Mouse (Mus musculus) ES-E14 (cell line): Measurements from ENCODE around the gene 4933414I15Rik. TPM values are rescaled to one million over a fixed set of nuclear protein-coding genes. Genes with fewer than 3 reads are reported as not detected.

Source experiments
- DNase-seq: peaks from one replicate; pipeline ENCODE4 v3.0.0-alpha.2; 2013; ENCODE audit warnings: low read depth, low spot score
- H3K27ac ChIP-seq: 2 replicates; pipeline ENCODE4 v1.5.1; 2012; ENCODE audit warnings: low read depth, mild to moderate bottlenecking, low read length, moderate library complexity, mixed read lengths; ENCODE audit not compliant: poor library complexity, insufficient read depth, severe bottlenecking
- H3K36me3 ChIP-seq: 2 replicates; pipeline ENCODE4 v1.6.1; 2012; ENCODE audit warnings: mild to moderate bottlenecking, low read length, moderate library complexity, mixed read lengths; ENCODE audit not compliant: control insufficient read depth, poor library complexity, insufficient read depth, severe bottlenecking
- H3K4me1 ChIP-seq, 2 experiments: fragments of 150-350 bp in 1 of 2; sonication (generic) in 1 of 2; 2 replicates each; pipeline ENCODE4 v1.6.1; 2012; ENCODE audit warnings: low read length in 2 of 2, mild to moderate bottlenecking in 1 of 2, mixed read lengths in 1 of 2; ENCODE audit not compliant: control insufficient read depth in 2 of 2, insufficient read depth in 2 of 2, poor library complexity in 1 of 2
- H3K4me3 ChIP-seq, 2 experiments: fragments of 150-350 bp in 1 of 2; sonication (generic) in 1 of 2; 2 replicates each; pipeline ENCODE4 v1.5.1; 2012; ENCODE audit warnings: low read length in 2 of 2, low read depth in 1 of 2, mild to moderate bottlenecking in 1 of 2, mixed read lengths in 1 of 2; ENCODE audit not compliant: insufficient read depth in 1 of 2, poor library complexity in 1 of 2, severe bottlenecking in 1 of 2
- H3K9ac ChIP-seq: 2 replicates; pipeline ENCODE4 v1.6.1; 2012; ENCODE audit warnings: low read depth, mild to moderate bottlenecking, low read length, mixed read lengths; ENCODE audit not compliant: poor library complexity, insufficient read depth, severe bottlenecking
- H3K9me3 ChIP-seq: fragments of 150-350 bp; sonication (generic); 2 replicates; pipeline ENCODE4 v1.6.1; 2012; ENCODE audit warnings: low read depth, mild to moderate bottlenecking, low read length; ENCODE audit not compliant: control insufficient read depth, insufficient read depth
- CHD2 ChIP-seq: IDR thresholded peaks from 2 replicates; pipeline ENCODE4 v1.6.1; 2014; ENCODE audit warnings: mild to moderate bottlenecking, low read depth, low read length, inconsistent platforms
- HCFC1 ChIP-seq: IDR thresholded peaks from 2 replicates; pipeline ENCODE4 v1.6.1; 2012; ENCODE audit warnings: low read length, inconsistent platforms, borderline replicate concordance; ENCODE audit not compliant: insufficient read depth
- MAFK ChIP-seq: IDR thresholded peaks from 2 replicates; pipeline ENCODE4 v1.6.1; 2014; ENCODE audit warnings: mild to moderate bottlenecking, low read depth, low read length, inconsistent platforms; ENCODE audit not compliant: insufficient read depth
- ZC3H11A ChIP-seq: IDR thresholded peaks from 2 replicates; pipeline ENCODE4 v1.6.1; 2012; ENCODE audit warnings: low read depth, mild to moderate bottlenecking, inconsistent platforms, low read length, borderline replicate concordance
- ZNF384 ChIP-seq: IDR thresholded peaks from 2 replicates; pipeline ENCODE4 v1.6.1; 2012; ENCODE audit warnings: low read depth, low read length, inconsistent platforms
- in situ Hi-C, 2 experiments: fragments of 600-800 bp; cut with MboI; formaldehyde crosslinking; loops; one replicate each; pipeline ENCODE4 v1.15.1; 2025; ENCODE audit warnings: low sequenced_read_pairs in 2 of 2, inconsistent platforms in 1 of 2; ENCODE audit not compliant: unreplicated experiment in 2 of 2
- total RNA-seq: library from RNA; depleted of rRNA; stranded (reverse); fragments of 300-350 nt; gene quantifications from 2 replicates; pipeline ENCODE4 v1.2.3, GENCODE M21; 2012

Gene 4933414I15Rik
- total RNA-seq, 1 experiment: not detected

DNA sequence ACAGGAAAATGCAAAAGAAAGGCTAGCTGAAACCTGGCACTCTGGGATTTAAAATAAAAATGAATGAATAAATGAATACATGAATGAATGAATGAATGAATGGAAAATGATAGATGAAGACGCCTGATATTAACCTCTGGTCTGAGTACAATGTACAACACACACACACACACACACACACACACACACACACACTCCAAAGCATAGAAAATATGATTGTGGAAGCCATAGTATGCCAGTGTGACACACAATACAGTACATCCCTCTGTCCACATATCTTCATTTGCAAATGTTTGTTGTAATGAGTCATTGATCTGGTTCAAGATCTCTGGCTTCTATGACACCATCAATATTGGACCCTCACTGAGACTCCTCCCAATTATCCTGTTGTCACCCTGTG lies 11.5 kb downstream of the 4933414I15Rik start:
- TF ChIP-seq MAFK (no peak), ZC3H11A (no peak), ZNF384 (no peak), CHD2 (no peak), HCFC1 (no peak)
- H3K9me3 ChIP-seq: no peaks in the 10 kb centered on the region
- no peak for DNase-seq
- H3K4me3 ChIP-seq: no peak overlapping the region
- no peak overlapping the region for H3K27ac ChIP-seq
- H3K4me1 ChIP-seq: peaks cover 0 to 2% of the 10 kb centered on the region in 2 experiments; a peak in 1 of 4 replicates
- in situ Hi-C loops: no loop called here
- no peak overlapping the region for H3K9ac ChIP-seq
- no peaks in the 10 kb centered on the region for H3K36me3 ChIP-seq

DNA sequence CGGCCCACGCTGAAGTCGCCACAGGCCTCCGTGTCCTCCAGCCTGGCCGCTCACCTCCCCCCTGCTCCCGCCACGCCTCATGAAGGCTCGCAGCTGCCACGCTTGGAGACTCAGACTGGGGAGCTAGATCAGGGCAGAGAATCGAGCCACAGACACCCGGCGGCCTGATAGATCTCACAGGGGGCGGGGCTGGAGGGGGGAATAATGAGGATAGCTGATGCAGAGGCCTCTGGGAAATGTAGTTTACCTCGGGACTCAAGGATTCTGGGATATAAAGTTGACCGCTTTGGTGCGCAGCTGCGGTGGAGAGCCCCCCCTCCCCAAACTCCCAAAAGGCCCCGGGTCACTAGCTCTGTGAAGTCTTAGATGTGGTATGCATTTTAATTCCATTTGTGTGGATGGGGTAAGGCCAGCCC lies 12.1 kb downstream of the 4933414I15Rik start, which contains the start of gene Zfp354b:
Zfp354b (minus strand) TSS at position 183 of the 416 bp plus-strand sequence.
- peak within 1 kb of the TSS; percentile 70 for H3K9ac ChIP-seq
- no peak within 1 kb of the TSS for H3K27ac ChIP-seq
- H3K4me3 ChIP-seq: peak within 1 kb of the TSS; percentile 65 to 82
- TF ChIP-seq ZC3H11A: no peak
- TF ChIP-seq MAFK: no peak
- no peak for TF ChIP-seq ZNF384
- no peak for TF ChIP-seq CHD2
- TF ChIP-seq HCFC1: peak; percentile 97
- peak; percentile 79 for DNase-seq
- no peaks in the 10 kb centered on the region for H3K36me3 ChIP-seq
- peaks cover 0 to 2% of the 10 kb centered on the region in 2 experiments; a peak in 1 of 4 replicates for H3K4me1 ChIP-seq
- no peaks in the 10 kb centered on the region for H3K9me3 ChIP-seq
- in situ Hi-C loops: no loop called here

DNA sequence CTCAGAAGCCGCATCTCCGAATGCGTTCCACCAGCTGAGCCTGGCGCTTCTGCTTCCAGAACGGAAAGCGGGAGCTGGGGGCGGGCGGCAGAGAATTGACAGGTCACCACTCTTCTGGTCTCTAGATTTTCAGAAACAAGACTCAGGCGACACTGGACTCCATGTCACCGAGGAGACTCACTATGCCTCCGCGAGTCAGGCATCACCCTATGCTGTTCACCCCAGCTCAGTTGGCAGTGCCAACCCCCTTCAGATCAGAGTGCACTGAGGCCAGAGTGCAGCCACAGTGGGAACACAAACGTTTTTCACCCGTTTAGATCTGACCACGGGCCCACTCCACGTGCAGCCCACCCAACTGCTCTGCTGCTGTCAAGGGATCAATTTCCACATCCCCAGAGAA lies 12.5 kb downstream of the 4933414I15Rik start:
- TF ChIP-seq ZC3H11A (no peak), ZNF384 (no peak), MAFK (no peak), HCFC1 (no peak), CHD2 (no peak)
- peak overlapping the region; percentile 70 for H3K9ac ChIP-seq
- no peaks in the 10 kb centered on the region for H3K9me3 ChIP-seq
- DNase-seq: no peak
- H3K36me3 ChIP-seq: no peaks in the 10 kb centered on the region
- peak overlapping the region; percentile 65 to 82 for H3K4me3 ChIP-seq
- no peak overlapping the region for H3K27ac ChIP-seq
- H3K4me1 ChIP-seq: peaks cover 0 to 2% of the 10 kb centered on the region in 2 experiments; a peak in 1 of 4 replicates
- in situ Hi-C loops: no loop called here

DNA sequence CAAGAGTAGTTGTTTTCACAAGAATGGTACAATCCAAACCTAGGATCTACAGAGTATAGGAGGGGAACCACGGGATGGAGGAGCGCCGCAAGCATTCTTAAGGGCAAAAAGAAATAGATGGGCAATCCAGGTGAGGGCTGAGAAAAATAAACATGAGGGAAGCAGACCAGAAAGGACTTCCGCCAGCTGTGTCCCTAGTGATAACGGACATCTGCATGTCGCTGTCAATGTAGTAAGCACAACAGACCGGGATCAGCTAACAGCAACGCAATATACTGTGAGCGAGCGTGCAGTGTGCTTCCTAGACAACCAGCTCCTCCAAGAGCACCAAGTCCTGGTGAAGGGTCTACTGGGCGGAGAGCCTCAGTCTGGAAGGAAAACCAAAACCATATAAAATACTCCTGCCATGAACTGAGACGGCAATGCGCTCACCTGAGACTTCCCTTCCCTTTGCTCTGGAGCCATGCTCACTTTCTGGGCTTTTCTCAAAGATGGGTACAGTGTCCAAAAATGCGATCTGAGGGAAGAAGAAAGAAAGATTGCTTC lies 13.0 kb downstream of the 4933414I15Rik start:
- TF ChIP-seq CHD2: no peak
- H3K4me1 ChIP-seq: peaks cover 0 to 4% of the 10 kb centered on the region in 2 experiments; a peak in 1 of 4 replicates
- no peak overlapping the region for H3K9ac ChIP-seq
- no peaks in the 10 kb centered on the region for H3K9me3 ChIP-seq
- H3K27ac ChIP-seq: no peak overlapping the region
- peak overlapping the region; percentile 65 to 82; a peak in 3 of 4 replicates for H3K4me3 ChIP-seq
- no peak for DNase-seq
- in situ Hi-C loops: no loop called here
- H3K36me3 ChIP-seq: no peaks in the 10 kb centered on the region
